Mouse (Mus musculus) lung, adult 2 months (tissue): ENCODE measurements around the gene Ap1g1. TPM values are rescaled to one million over a fixed set of nuclear protein-coding genes. Genes with fewer than 3 reads are reported as not detected.

ENCODE experiments used
- DNase-seq: peaks from one replicate; pipeline ENCODE4 v3.0.0; 2022
- H3K4me1 ChIP-seq: fragments of 200-500 bp; 2 replicates; pipeline ENCODE4 v1.6.1; 2011; ENCODE audit warnings: low read length; ENCODE audit not compliant: control insufficient read depth, insufficient read depth
- H3K4me3 ChIP-seq: fragments of 200-500 bp; replicated peaks from 2 replicates; pipeline ENCODE3; 2011; ENCODE audit warnings: low read depth, mild to moderate bottlenecking, control low read depth, low read length; ENCODE audit errors: extremely low read depth
- CTCF ChIP-seq: fragments of 200-500 bp; IDR thresholded peaks from 2 replicates; pipeline ENCODE4 v1.5.1; 2011; ENCODE audit warnings: mild to moderate bottlenecking, low read length, control low read depth; ENCODE audit not compliant: insufficient read depth
- POLR2A ChIP-seq: fragments of 200-500 bp; IDR thresholded peaks from 2 replicates; pipeline ENCODE4 v1.6.1; 2011; ENCODE audit warnings: low read depth, mild to moderate bottlenecking, control low read depth, low read length, borderline replicate concordance; ENCODE audit errors: extremely low read depth
- WGBS: fragments of 180-500 bp; shearing (Covaris S2); methylation state at CpG from one replicate; pipeline ENCODE4 v1.1.7; 2018; 5-methylcytosine and 5-hydroxymethylcytosine counted together
- polyA plus RNA-seq: library from polyadenylated mRNA; depleted of rRNA; stranded (reverse); fragments of >200 nt; gene quantifications from 2 replicates; pipeline ENCODE4 v1.2.3, GENCODE M21; 2012; rRNA removed

Ap1g1 gene
- polyA plus RNA-seq, result 25.0 and 38.2 TPM in 2 replicates

DNA sequence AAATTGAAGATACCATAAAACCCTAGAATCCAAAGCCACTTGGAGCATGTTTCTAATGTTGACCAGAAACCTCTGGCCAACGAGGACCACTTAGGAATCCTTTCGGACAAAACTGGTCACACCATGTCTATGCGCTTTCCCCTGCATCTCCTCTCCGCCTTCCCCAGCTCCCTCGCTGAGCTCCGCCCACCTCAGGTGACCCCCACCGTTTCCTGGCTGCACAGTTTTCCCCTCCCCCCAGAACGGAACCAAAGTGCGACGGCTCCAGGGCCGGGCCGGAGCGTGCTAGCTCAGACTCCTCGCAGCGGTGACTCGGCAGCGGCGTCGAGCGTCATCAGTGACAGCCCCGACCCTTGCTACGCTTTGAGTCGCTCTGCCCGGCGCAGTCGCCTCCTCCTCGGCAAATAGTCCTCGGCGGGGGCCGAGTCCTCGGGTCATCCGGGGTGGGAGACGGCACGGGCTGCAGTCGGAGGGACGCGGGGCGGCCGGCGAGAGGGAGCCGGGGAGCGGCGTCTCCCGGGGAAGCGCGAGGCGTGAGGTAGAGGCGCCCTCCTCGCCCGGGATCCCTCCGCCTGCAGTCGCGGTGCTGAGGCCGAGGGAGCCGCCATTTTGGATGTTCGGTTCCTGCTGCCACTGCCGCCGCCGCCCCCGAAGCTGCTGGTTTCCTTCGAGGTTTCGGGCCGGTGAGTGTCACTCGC lies at the start of gene Ap1g1:
TSS of gene Ap1g1 (plus strand) at position 275 of the 698 bp plus-strand sequence.
- H3K4me3 ChIP-seq, result peak within 1 kb of the TSS; percentile 85
- TF ChIP-seq POLR2A, result peak; percentile 57; the same call in 1 of the 2 replicates
- TF ChIP-seq CTCF, result no peak
- peaks cover 10% of the 10 kb centered on the region for H3K4me1 ChIP-seq
- under 1% methylated on average over 64 of the region's 64 CpGs for WGBS
- DNase-seq, result peak; percentile 94

DNA sequence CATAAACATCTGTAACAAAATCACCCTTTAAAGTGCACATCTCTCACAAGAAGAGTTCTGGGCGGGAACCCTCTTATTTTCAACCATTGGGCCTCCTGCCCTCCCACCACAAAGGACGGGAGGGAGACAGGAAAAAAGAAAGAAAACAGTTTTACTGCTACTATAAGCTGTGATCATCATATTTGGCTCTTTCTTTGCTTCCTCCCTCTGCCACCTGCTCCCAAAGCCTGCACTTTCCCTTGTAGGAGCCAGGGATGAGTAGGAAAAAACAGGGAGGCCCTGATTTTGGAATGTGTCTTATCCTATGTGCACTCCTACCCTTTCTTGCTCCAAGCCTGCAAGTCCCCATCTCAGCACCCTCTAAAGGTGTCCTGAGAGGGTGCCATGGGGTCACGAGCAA lies 47.3 kb upstream of the Ap1g1 start:
- no peak for DNase-seq
- H3K4me3 ChIP-seq, result no peak overlapping the region
- TF ChIP-seq CTCF, result no peak
- TF ChIP-seq POLR2A, result no peak
- H3K4me1 ChIP-seq, result no peaks in the 10 kb centered on the region
- 82% methylated on average over 3 of the region's 3 CpGs for WGBS

DNA sequence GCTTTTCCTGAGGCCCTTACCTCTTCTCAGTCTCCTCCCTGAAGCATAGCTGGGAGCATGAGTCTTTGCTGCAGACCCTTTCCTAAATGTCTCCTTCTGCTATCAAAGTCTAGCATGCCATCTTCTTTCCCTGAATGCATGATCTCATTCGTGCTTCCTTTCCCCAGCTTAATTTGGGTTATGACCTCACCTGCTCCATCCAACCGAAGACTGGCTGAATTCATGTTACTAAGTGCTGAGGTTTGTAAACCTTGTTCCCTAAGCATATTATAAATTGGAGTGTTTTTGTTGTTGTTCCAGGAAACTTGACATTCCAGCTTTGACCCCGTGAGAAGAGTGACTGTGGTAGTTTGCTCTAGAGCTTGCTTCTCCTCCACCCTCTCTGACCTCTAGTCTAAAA lies 44.3 kb upstream of the Ap1g1 start:
- peaks cover 7% of the 10 kb centered on the region; the same call in 1 of the 2 replicates for H3K4me1 ChIP-seq
- WGBS, result 53% methylated on average over 3 of the region's 3 CpGs

DNA sequence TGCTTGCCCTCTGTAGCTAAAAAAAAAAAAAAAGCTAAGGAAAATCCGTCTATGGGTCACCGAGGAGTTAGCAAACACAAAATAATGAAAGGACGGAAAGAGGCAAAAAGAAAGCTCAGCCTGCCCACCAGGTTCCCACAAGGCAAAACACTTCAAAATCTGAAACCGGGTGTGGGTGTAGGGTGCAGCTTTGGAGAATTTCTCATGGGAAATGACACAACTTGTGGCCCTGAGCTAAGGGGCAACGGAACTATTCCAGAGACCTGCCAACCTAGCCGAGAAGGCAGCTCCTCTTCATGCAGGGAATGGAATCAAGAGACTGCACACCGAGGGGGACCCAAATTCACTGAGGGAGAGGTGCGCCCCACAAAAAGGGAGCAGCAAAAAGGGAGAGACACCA lies 41.5 kb upstream of the Ap1g1 start:
- no peak for DNase-seq
- 2% methylated on average over 8 of the region's 8 CpGs for WGBS
- Histone ChIP-seq H3K4me3 (peak overlapping the region; percentile 83), H3K4me1 (peaks cover 7% of the 10 kb centered on the region; the same call in 1 of the 2 replicates)
- TF ChIP-seq POLR2A (no peak), CTCF (no peak)

More for the DNA sequence above, 44.3 kb upstream of the Ap1g1 start:
- no peak for DNase-seq
- TF ChIP-seq POLR2A (no peak), CTCF (no peak)
- no peak overlapping the region for H3K4me3 ChIP-seq

DNA sequence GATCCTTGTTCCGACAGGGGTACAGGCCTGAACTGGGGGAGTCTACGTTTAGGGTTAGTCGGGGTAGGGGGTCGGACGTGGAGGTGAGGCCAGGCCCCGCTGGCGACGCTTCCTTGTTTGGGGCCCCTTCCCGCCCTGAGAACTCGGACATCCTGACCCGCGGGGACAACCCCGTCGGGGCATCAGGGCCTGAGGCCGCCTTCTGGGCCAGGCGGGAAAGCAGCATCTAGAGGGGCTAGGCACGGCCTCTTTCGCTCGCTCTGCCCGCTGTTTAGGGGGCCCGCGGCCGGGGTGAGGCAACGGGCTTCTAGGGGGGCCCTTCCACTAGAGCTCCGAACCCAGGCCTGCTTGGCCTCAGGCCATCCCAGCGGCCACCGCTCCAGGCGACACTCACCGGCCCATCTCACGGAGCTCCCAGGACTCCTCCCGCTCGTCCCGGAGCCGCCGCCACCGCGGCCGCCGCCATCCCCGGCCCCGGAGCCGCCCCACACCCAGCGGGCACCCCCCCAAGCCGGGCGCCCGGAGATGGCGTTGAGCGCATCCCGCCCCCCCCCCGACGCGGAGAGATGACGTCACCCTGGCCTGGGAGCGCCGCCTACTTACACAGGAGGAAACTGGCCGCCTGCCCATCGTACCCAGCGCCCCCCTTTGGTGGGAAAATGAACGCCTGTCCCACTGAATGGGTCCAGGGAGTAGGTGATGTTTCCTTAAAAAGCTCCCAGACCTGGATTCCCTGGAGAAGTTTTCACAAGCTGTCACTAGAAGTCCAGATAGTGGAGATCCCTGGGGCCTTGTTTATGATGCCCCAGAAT lies 40.9 kb upstream of the Ap1g1 start, which contains the start of gene Atxn1l:
TSS of gene Atxn1l (minus strand) at position 503 of the 812 bp plus-strand sequence.
- Histone ChIP-seq H3K4me1 (peaks cover 7% of the 10 kb centered on the region; the same call in 1 of the 2 replicates), H3K4me3 (peak within 1 kb of the TSS; percentile 83)
- under 1% methylated on average over 58 of the region's 59 CpGs for WGBS
- DNase-seq, result peak; percentile 82
- TF ChIP-seq POLR2A, result no peak
- TF ChIP-seq CTCF, result peak; percentile 38

DNA sequence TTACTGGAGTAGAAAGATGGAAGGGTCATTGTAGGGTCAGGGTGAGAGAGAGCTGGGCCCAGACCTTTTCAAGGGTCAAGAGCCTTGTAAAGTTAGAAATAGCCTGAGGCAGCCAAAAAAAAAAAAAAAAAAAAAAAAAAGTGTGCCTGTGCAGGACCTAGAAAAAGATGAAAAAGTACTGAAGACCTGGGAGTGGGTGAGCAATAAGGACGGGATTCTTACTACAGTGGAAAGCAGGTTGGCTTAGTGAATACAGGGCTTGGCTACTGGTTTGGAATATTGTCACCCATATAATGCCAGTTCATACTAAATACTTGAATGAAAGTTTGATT lies 40.3 kb upstream of the Ap1g1 start:
- DNase-seq, result no peak
- peaks cover 7% of the 10 kb centered on the region; the same call in 1 of the 2 replicates for H3K4me1 ChIP-seq
- WGBS, result 73% methylated on average over 1 of the region's 1 CpGs
- no peak overlapping the region for H3K4me3 ChIP-seq
- no peak for TF ChIP-seq POLR2A
- TF ChIP-seq CTCF, result no peak

DNA sequence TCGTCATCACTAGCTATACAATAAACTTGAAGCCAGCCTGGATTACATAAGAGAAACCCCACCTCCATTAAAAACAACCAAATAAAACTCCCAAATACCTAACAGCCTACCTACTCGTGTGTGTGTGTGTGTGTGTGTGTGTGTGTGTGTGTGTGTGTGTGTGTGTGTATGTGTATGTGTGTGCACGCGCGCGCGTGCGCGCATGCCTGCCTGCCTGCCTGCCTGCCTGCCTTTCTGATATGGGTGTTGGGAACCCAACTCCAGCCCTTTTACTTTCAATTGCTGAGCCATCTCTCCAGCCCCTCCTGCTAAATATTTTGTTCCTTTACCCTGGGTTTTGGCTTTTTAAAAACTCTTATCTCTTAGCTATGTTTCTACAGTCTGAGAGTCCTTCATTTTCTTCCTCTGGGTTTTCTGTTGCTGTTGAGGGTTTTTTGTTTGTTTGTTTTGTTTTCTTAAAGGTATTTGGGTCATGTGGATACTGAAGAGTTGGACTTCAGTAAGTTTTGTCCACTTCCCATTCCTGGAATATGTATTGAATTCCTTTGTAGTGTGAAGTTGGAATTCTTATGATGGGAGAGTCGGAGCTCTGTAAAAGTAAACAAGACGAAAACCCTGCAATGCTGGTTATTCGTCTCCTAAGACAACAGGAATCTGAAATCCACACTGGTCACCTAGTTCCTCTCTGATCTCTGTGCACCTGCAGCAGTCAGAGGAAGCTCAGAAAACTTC lies 30.7 kb upstream of the Ap1g1 start:
- no peak for DNase-seq
- 71% methylated on average over 12 of the region's 12 CpGs for WGBS
- no peak for TF ChIP-seq CTCF
- no peak for TF ChIP-seq POLR2A
- no peak overlapping the region for H3K4me3 ChIP-seq
- no peaks in the 10 kb centered on the region for H3K4me1 ChIP-seq

DNA sequence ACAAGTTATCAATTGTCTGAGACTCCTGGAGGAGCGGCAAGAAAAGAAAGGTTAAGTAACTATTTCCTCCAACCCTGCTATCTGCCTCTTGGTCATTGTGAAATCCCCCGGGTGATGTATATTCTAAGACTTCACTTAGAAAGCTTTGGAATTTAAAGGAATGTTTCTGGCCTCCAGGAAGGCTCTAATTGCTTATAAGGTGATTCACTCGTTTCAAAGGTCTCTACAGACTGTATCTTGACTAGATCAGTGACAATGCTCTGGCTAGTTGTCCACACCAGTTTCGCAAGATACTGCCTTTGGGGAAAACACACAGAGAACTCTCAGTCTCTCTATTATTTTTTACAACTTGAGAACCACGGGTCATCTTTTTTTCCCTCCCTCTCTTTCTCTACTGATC lies 28.1 kb upstream of the Ap1g1 start:
- H3K4me3 ChIP-seq, result no peak overlapping the region
- no peak for TF ChIP-seq CTCF
- TF ChIP-seq POLR2A, result no peak
- H3K4me1 ChIP-seq, result no peaks in the 10 kb centered on the region
- 39% methylated on average over 5 of the region's 5 CpGs for WGBS
- no peak for DNase-seq

DNA sequence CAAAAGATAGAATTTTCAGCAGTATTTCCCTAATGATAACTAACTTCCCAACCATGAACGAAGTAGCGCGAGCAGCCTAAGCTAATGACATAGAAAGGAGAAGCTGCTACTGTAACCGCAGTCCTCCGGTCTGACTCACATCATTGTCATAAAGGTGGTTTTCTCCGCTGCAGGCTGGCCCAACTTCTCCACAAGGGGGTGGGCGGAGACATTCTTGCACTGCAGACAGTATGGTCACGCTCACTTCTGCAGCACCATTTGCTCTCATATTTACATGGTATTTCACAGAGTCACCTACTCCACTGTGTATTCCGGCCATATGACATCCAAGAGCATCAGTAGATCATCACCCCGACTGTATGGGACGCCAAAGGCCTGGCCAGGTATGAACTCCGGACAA lies 27.7 kb upstream of the Ap1g1 start:
- WGBS, result 47% methylated on average over 12 of the region's 12 CpGs
- peak; percentile 21 for DNase-seq
- no peak for TF ChIP-seq POLR2A
- no peak for TF ChIP-seq CTCF
- H3K4me3 ChIP-seq, result no peak overlapping the region
- no peaks in the 10 kb centered on the region for H3K4me1 ChIP-seq
